Mouse (Mus musculus) liver, embryonic 16.5 days (tissue): ENCODE results near the gene Wdr25. TPM values are rescaled to one million over a fixed set of nuclear protein-coding genes. Genes with fewer than 3 reads are reported as not detected.
A peak's percentile ranks its signal among the peaks of the same experiment; 100 is the strongest.

Experiments used
- ATAC-seq: fragments of 200-750 bp; cut with Nextera tagmentation; 2 replicates; pipeline ENCODE4 v1.8.0; 2017; ENCODE audit warnings: low read depth, mild to moderate bottlenecking, moderate number of reproducible peaks, moderate library complexity
- H3K27ac ChIP-seq: fragments of 300-500 bp; sonication (generic); 2 replicates; pipeline ENCODE4 v1.5.1; 2014; ENCODE audit warnings: mild to moderate bottlenecking, low read length
- H3K27me3 ChIP-seq: fragments of 300-500 bp; sonication (generic); 2 replicates; pipeline ENCODE4 v1.6.1; 2014; ENCODE audit warnings: low read depth, low read length, mixed read lengths; ENCODE audit not compliant: control insufficient read depth, insufficient read depth
- H3K36me3 ChIP-seq: fragments of 300-500 bp; sonication (generic); 2 replicates; pipeline ENCODE4 v1.6.1; 2014; ENCODE audit warnings: mild to moderate bottlenecking; ENCODE audit not compliant: control insufficient read depth, insufficient read depth
- H3K4me1 ChIP-seq: fragments of 300-500 bp; sonication (generic); 2 replicates; pipeline ENCODE4 v1.6.1; 2014; ENCODE audit warnings: low read depth, low read length, mixed read lengths; ENCODE audit not compliant: control insufficient read depth
- H3K4me2 ChIP-seq: fragments of 300-500 bp; sonication (generic); 2 replicates; pipeline ENCODE4 v1.6.1; 2014; ENCODE audit warnings: low read depth, low read length, mixed read lengths
- H3K4me3 ChIP-seq: fragments of 300-500 bp; sonication (generic); 2 replicates; pipeline ENCODE4 v1.5.1; 2014; ENCODE audit warnings: low read depth, mild to moderate bottlenecking, low read length
- H3K9ac ChIP-seq: fragments of 300-500 bp; sonication (generic); 2 replicates; pipeline ENCODE4 v1.6.1; 2014; ENCODE audit warnings: low read depth, low read length
- H3K9me3 ChIP-seq: fragments of 300-500 bp; sonication (generic); replicated peaks from 2 replicates; pipeline ENCODE4 v1.6.1; 2016; ENCODE audit warnings: low read length; ENCODE audit not compliant: control insufficient read depth
- WGBS: fragments of 180-500 bp; shearing (Covaris S2); extraction: QIAGEN DNeasy Blood & Tissue Kit; methylation state at CpG from one replicate; pipeline ENCODE4 v1.1.7; 2014; ENCODE audit not compliant: insufficient replicate concordance; 5-methylcytosine and 5-hydroxymethylcytosine counted together
- polyA plus RNA-seq: library from polyadenylated mRNA; unstranded; fragments of >200 nt; fragmentation: Nextera tagmentation; extraction: Ambion mirVana; gene quantifications from 2 replicates; pipeline ENCODE4 v1.2.1, GENCODE M21; 2015

Gene Wdr25
- polyA plus RNA-seq, 1 experiment from 2014 or later: 1.3 TPM

DNA sequence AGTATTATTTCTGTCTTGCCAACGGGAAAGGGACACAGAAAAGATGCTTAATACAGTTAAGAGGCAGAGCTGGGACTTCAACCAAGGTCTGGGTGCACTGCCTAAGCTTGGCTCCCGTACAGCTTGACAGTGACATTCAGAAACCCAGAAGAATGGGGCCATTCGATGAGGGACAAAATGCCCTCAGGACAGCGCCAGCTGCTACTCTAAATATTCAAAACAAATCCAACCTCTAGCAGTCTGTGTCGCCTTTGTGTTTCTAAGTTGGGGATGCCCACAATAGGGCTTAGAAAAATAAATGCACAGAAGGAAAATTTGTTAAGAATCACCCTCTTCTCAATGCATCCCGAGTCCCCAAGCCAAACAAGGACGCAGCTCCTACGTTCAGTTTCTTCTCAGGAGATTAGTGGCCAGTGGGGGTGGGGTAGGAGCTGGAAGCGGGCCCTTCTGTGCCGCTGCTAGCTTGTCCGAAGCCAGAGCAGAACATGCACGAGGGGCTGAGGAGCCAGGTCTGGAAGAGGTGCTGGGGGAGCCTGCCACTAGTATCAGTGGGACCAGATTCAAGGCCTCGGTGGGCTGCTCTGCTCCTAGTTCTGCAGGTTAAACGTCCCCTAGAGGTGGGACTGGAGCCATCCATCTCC lies 144.9 kb downstream of the Wdr25 start:
- Histone ChIP-seq H3K4me3 (no peak overlapping the region), H3K9ac (no peak overlapping the region), H3K4me1 (no peaks in the 10 kb centered on the region), H3K4me2 (no peak overlapping the region), H3K36me3 (no peaks in the 10 kb centered on the region), H3K27me3 (peaks cover 10% of the 10 kb centered on the region), H3K9me3 (no peaks in the 10 kb centered on the region), H3K27ac (no peak overlapping the region)
- 53% methylated on average over 14 of the region's 14 CpGs for WGBS
- ATAC-seq: no peak

DNA sequence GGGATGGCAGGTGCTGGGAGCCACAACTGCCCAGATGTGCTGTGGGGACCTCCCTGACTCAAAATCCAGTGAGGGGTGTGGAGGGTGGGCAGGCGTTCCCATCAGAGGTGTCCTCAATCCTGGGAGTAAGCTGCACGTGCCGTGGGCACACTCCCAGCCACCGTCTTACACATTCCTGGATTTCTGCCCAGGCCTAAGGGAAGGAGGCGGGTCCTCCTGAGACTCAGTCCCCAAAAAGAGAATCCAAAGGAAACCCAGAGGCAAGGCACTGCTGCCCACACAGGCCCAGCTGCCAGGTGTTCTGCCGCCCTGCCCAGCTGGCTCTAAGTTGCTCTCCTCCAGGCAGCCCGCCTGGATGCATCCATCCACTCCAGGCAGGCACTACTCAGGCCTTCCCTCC lies 145.9 kb downstream of the Wdr25 start:
- no peak overlapping the region for H3K27ac ChIP-seq
- no peak overlapping the region for H3K4me2 ChIP-seq
- H3K36me3 ChIP-seq: no peaks in the 10 kb centered on the region
- H3K4me3 ChIP-seq: no peak overlapping the region
- ATAC-seq: no peak
- H3K27me3 ChIP-seq: no peaks in the 10 kb centered on the region
- H3K4me1 ChIP-seq: no peaks in the 10 kb centered on the region
- WGBS: 61% methylated on average over 7 of the region's 7 CpGs
- no peak overlapping the region for H3K9ac ChIP-seq
- no peaks in the 10 kb centered on the region for H3K9me3 ChIP-seq

GRCm38 (mm10) chr12:109044497-109044896 lies 151.1 kb downstream of the Wdr25 start:
- H3K4me3 ChIP-seq: no peak overlapping the region
- no peak overlapping the region for H3K4me2 ChIP-seq
- H3K4me1 ChIP-seq: no peaks in the 10 kb centered on the region
- H3K27me3 ChIP-seq: no peaks in the 10 kb centered on the region
- WGBS: 17% methylated on average over 5 of the region's 5 CpGs
- H3K27ac ChIP-seq: no peak overlapping the region
- no peak overlapping the region for H3K9ac ChIP-seq
- H3K9me3 ChIP-seq: no peaks in the 10 kb centered on the region
- no peaks in the 10 kb centered on the region for H3K36me3 ChIP-seq
- ATAC-seq: no peak

DNA sequence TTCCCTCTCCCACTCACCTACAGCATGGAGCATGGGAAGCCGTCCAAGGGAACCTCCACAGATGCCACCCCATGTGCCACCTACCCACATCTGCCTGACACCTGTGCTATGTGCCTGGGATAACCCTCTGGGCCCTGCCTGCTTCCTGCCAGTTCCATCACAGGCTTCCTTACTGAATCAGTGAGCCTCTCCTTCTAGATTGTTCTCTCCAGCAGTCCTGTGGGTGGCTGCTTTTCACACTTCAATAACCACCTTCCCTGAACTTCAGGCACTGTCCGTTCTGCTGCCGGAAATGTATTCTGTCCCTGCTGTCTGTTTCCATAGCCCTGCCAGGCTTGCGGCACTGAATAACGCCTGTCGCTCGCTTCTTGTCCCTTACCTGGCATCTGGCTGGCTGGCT lies 152.2 kb downstream of the Wdr25 start:
- Histone ChIP-seq H3K4me3 (no peak overlapping the region), H3K9me3 (no peaks in the 10 kb centered on the region), H3K36me3 (no peaks in the 10 kb centered on the region), H3K27ac (no peak overlapping the region), H3K4me1 (no peaks in the 10 kb centered on the region), H3K9ac (no peak overlapping the region), H3K27me3 (no peaks in the 10 kb centered on the region), H3K4me2 (no peak overlapping the region)
- ATAC-seq: no peak
- 74% methylated on average over 7 of the region's 7 CpGs for WGBS

- Histone ChIP-seq H3K9me3 (no peaks in the 10 kb centered on the region), H3K36me3 (no peaks in the 10 kb centered on the region), H3K4me1 (no peaks in the 10 kb centered on the region), H3K27ac (no peak overlapping the region), H3K4me2 (no peak overlapping the region), H3K9ac (no peak overlapping the region), H3K4me3 (no peak overlapping the region), H3K27me3 (peaks cover 42% of the 10 kb centered on the region)
- ATAC-seq: no peak
- 67% methylated on average over 4 of the region's 4 CpGs for WGBS
These were observed 156.5 kb downstream of the Wdr25 start for GRCm38 (mm10) chr12:109049949-109050348.

GRCm38 (mm10) chr12:109053020-109053806 lies 159.8 kb downstream of the Wdr25 start:
- H3K4me2 ChIP-seq: peak overlapping the region; percentile 42
- under 1% methylated on average over 101 of the region's 105 CpGs for WGBS
- no peak for ATAC-seq

DNA sequence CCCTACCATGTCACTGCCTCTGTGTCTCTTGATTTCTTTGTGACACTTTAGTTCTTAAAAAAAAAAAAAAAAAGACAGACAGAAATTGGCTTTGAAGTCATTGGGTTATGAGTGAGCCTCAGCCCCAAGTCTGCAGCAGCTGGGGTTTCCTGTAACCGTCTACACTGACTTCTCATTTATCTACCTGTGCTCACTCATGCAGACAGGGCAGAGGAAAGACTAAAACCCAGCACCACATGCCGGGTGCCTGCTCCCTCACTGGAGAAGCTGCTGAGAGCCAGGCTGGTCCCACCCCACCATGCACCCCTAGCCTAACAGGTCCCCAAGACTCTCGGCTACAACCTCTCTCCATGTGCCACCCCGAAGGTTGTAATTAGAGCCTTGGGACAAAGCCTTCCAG lies 164.3 kb downstream of the Wdr25 start:
- peaks cover 34% of the 10 kb centered on the region for H3K27me3 ChIP-seq
- no peaks in the 10 kb centered on the region for H3K9me3 ChIP-seq
- no peaks in the 10 kb centered on the region for H3K4me1 ChIP-seq
- WGBS: 42% methylated on average over 4 of the region's 4 CpGs
- H3K27ac ChIP-seq: no peak overlapping the region
- no peaks in the 10 kb centered on the region for H3K36me3 ChIP-seq
- H3K9ac ChIP-seq: no peak overlapping the region
- H3K4me2 ChIP-seq: no peak overlapping the region
- no peak for ATAC-seq
- no peak overlapping the region for H3K4me3 ChIP-seq

More at GRCm38 (mm10) chr12:109053020-109053806, 159.8 kb downstream of the Wdr25 start:
- Histone ChIP-seq H3K9ac (no peak overlapping the region), H3K4me3 (peak overlapping the region; percentile 44), H3K4me1 (no peaks in the 10 kb centered on the region), H3K27me3 (peaks cover 53% of the 10 kb centered on the region), H3K36me3 (no peaks in the 10 kb centered on the region), H3K9me3 (no peaks in the 10 kb centered on the region), H3K27ac (no peak overlapping the region)

GRCm38 (mm10) chr12:109058660-109059059 lies 165.2 kb downstream of the Wdr25 start:
- Histone ChIP-seq H3K9ac (no peak overlapping the region), H3K4me1 (no peaks in the 10 kb centered on the region), H3K27ac (no peak overlapping the region), H3K27me3 (peaks cover 24% of the 10 kb centered on the region), H3K36me3 (no peaks in the 10 kb centered on the region), H3K9me3 (no peaks in the 10 kb centered on the region), H3K4me2 (no peak overlapping the region), H3K4me3 (no peak overlapping the region)
- 63% methylated on average over 8 of the region's 8 CpGs for WGBS
- ATAC-seq: no peak

GRCm38 (mm10) chr12:109067561-109068135 lies 174.2 kb downstream of the Wdr25 start:
- Histone ChIP-seq H3K9ac (peak overlapping the region; percentile 12; the same call in 1 of the 2 replicates), H3K4me2 (peak overlapping the region; percentile 57), H3K9me3 (no peaks in the 10 kb centered on the region), H3K27ac (no peak overlapping the region), H3K27me3 (peaks cover 23% of the 10 kb centered on the region), H3K4me3 (peak overlapping the region; percentile 48), H3K4me1 (no peaks in the 10 kb centered on the region), H3K36me3 (no peaks in the 10 kb centered on the region)
- 3% methylated on average over 45 of the region's 59 CpGs for WGBS
- peak; percentile 61 for ATAC-seq
